Mouse (Mus musculus) liver, embryonic 14.5 days (tissue): ENCODE measurements around the gene Cldn20. TPM values are rescaled to one million over a fixed set of nuclear protein-coding genes. Genes with fewer than 3 reads are reported as not detected.

Experiments
- ATAC-seq: fragments of 200-750 bp; cut with Nextera tagmentation; 2 replicates; pipeline ENCODE4 v1.8.0; 2017; ENCODE audit warnings: moderate number of reproducible peaks, mild to moderate bottlenecking, moderate library complexity; ENCODE audit not compliant: insufficient read depth
- DNase-seq, 3 experiments: peaks; one replicate each; pipeline ENCODE4 v3.0.0-alpha.2; 2012 to 2013; ENCODE audit warnings: low read depth in 3 of 3, low spot score in 3 of 3
- H3K27ac ChIP-seq: fragments of 300-500 bp; sonication (generic); 2 replicates; pipeline ENCODE4 v1.5.1; 2014; ENCODE audit warnings: moderate library complexity, mild to moderate bottlenecking, control low read depth, inconsistent platforms
- H3K27me3 ChIP-seq: fragments of 300-500 bp; sonication (generic); 2 replicates; pipeline ENCODE4 v1.6.1; 2014; ENCODE audit warnings: mild to moderate bottlenecking, low read length, moderate library complexity; ENCODE audit not compliant: control insufficient read depth, insufficient read depth
- H3K36me3 ChIP-seq: fragments of 300-500 bp; sonication (generic); replicated peaks from 2 replicates; pipeline ENCODE4 v1.6.1; 2014; ENCODE audit warnings: low read depth; ENCODE audit not compliant: control insufficient read depth, insufficient read depth
- H3K4me1 ChIP-seq, 2 experiments: fragments of 200-500 bp in 1 of 2; fragments of 300-500 bp in 1 of 2; sonication (generic) in 1 of 2; replicated peaks; 2 replicates each; pipeline ENCODE4 v1.6.1; 2012 to 2014; ENCODE audit warnings: antibody characterized with exemption in 1 of 2, inconsistent platforms in 1 of 2, low read length in 1 of 2; ENCODE audit not compliant: control insufficient read depth in 2 of 2, insufficient read depth in 2 of 2
- H3K4me2 ChIP-seq: fragments of 300-500 bp; sonication (generic); 2 replicates; pipeline ENCODE4 v1.6.1; 2014; ENCODE audit warnings: low read depth, mild to moderate bottlenecking, control low read depth, moderate library complexity
- H3K4me3 ChIP-seq, 2 experiments: fragments of 200-500 bp in 1 of 2; fragments of 300-500 bp in 1 of 2; sonication (generic) in 1 of 2; 2 replicates each; pipeline ENCODE4 v1.5.1; 2012 to 2014; ENCODE audit warnings: low read depth in 2 of 2, low read length in 2 of 2, mild to moderate bottlenecking in 2 of 2, control low read depth in 1 of 2, inconsistent platforms in 1 of 2, moderate library complexity in 1 of 2; ENCODE audit not compliant: insufficient read depth in 1 of 2
- H3K9ac ChIP-seq: fragments of 300-500 bp; sonication (generic); replicated peaks from 2 replicates; pipeline ENCODE4 v1.6.1; 2014; ENCODE audit warnings: mild to moderate bottlenecking, control low read depth, moderate library complexity
- H3K9me3 ChIP-seq: fragments of 300-500 bp; sonication (generic); 2 replicates; pipeline ENCODE4 v1.6.1; 2016; ENCODE audit warnings: low read length, mixed read lengths; ENCODE audit not compliant: control insufficient read depth
- CTCF ChIP-seq: IDR thresholded peaks from 2 replicates; pipeline ENCODE4 v1.5.1; 2016; ENCODE audit warnings: antibody characterized with exemption, low read depth, control low read depth
- EP300 ChIP-seq: IDR thresholded peaks from 2 replicates; pipeline ENCODE4 v1.6.1; 2016; ENCODE audit warnings: antibody characterized with exemption, low read depth
- WGBS: fragments of 180-500 bp; shearing (Covaris S2); extraction: QIAGEN DNeasy Blood & Tissue Kit; methylation state at CpG from one replicate; pipeline ENCODE4 v1.1.7; 2014; ENCODE audit not compliant: insufficient replicate concordance; 5-methylcytosine and 5-hydroxymethylcytosine counted together
- polyA plus RNA-seq, 2 experiments: library from polyadenylated mRNA; depleted of rRNA in 1 of 2; stranded (reverse) in 1 of 2; unstranded in 1 of 2; fragments of >200 nt; fragmentation: Nextera tagmentation in 1 of 2; extraction: Ambion mirVana in 1 of 2; gene quantifications; 2 replicates each; pipeline versions ENCODE4 v1.2.1 to v1.2.3; 2012 to 2014

Gene Cldn20
- polyA plus RNA-seq, 2 experiments = 0.13 TPM; not detected in 1

GRCm38 (mm10) chr17:3556251-3556650, 23.9 kb downstream of the Cldn20 start:
- TF ChIP-seq EP300 (no peak), CTCF (no peak)
- peak overlapping the region; percentile 62 for H3K9ac ChIP-seq

GRCm38 (mm10) chr17:3557331-3558311, 25.3 kb downstream of the Cldn20 start, which contains the start of gene Tfb1m:
Gene Tfb1m (minus strand): TSS chr17:3557781.
- TF ChIP-seq CTCF = no peak
- no peak for TF ChIP-seq EP300
- peak within 1 kb of the TSS; percentile 73 for H3K4me2 ChIP-seq
- DNase-seq (peak; percentile 98 to 99 (median 99)), ATAC-seq (peak; percentile 99)
- peak within 1 kb of the TSS; percentile 65 for H3K27ac ChIP-seq
- peak within 1 kb of the TSS; percentile 77 to 82 for H3K4me3 ChIP-seq
- no peaks in the 10 kb centered on the region for H3K27me3 ChIP-seq
- H3K9me3 ChIP-seq = no peaks in the 10 kb centered on the region
- H3K36me3 ChIP-seq = no peaks in the 10 kb centered on the region
- H3K9ac ChIP-seq = peak within 1 kb of the TSS; percentile 62
- H3K4me1 ChIP-seq = peaks cover 17% of the 10 kb centered on the region in 2 experiments
- WGBS = under 1% methylated on average over 60 of the region's 60 CpGs

More at GRCm38 (mm10) chr17:3556251-3556650, 23.9 kb downstream of the Cldn20 start:
- Histone ChIP-seq H3K4me3 (peak overlapping the region; percentile 15 to 77; a peak in 3 of 4 replicates), H3K9me3 (no peaks in the 10 kb centered on the region), H3K4me2 (peak overlapping the region; percentile 73), H3K4me1 (peaks cover 17% of the 10 kb centered on the region in 2 experiments), H3K27ac (peak overlapping the region; percentile 65), H3K36me3 (no peaks in the 10 kb centered on the region), H3K27me3 (no peaks in the 10 kb centered on the region)
- ATAC-seq = no peak
- DNase-seq = peak in 2 of 3 experiments; percentile 36
- 30% methylated on average over 1 of the region's 1 CpGs for WGBS

- DNase-seq (no peak), ATAC-seq (no peak)
- H3K9ac ChIP-seq = peak overlapping the region; percentile 59
- no peaks in the 10 kb centered on the region for H3K36me3 ChIP-seq
- H3K4me1 ChIP-seq = peaks cover 15 to 17% of the 10 kb centered on the region in 2 experiments
- H3K4me3 ChIP-seq = peak overlapping the region; percentile 50 to 77; a peak in 2 of 4 replicates
- TF ChIP-seq EP300 = no peak
- TF ChIP-seq CTCF = no peak
- no peaks in the 10 kb centered on the region for H3K9me3 ChIP-seq
- H3K27me3 ChIP-seq = no peaks in the 10 kb centered on the region
- H3K4me2 ChIP-seq = peak overlapping the region; percentile 73
- H3K27ac ChIP-seq = peak overlapping the region; percentile 63
- WGBS = 76% methylated on average over 9 of the region's 9 CpGs
Observed at GRCm38 (mm10) chr17:3558356-3558870, 26.1 kb downstream of the Cldn20 start.

GRCm38 (mm10) chr17:3560534-3560933, 28.2 kb downstream of the Cldn20 start:
- Histone ChIP-seq H3K9ac (no peak overlapping the region), H3K4me1 (peaks cover 15 to 17% of the 10 kb centered on the region in 2 experiments), H3K27me3 (no peaks in the 10 kb centered on the region), H3K27ac (no peak overlapping the region), H3K4me3 (no peak overlapping the region), H3K9me3 (no peaks in the 10 kb centered on the region), H3K4me2 (no peak overlapping the region), H3K36me3 (no peaks in the 10 kb centered on the region)
- WGBS = 38% methylated on average over 3 of the region's 3 CpGs
- DNase-seq (no peak), ATAC-seq (no peak)
- peak; percentile 29; the same call in 1 of the 2 replicates for TF ChIP-seq CTCF
- no peak for TF ChIP-seq EP300

- Histone ChIP-seq H3K4me2 (no peak overlapping the region), H3K4me3 (no peak overlapping the region), H3K27me3 (no peaks in the 10 kb centered on the region), H3K4me1 (0 out of 4 replicates have a peak, but pooled peaks cover 2 to 6% of the 10 kb centered on the region in 2 experiments), H3K27ac (no peak overlapping the region), H3K9me3 (no peaks in the 10 kb centered on the region), H3K36me3 (no peaks in the 10 kb centered on the region), H3K9ac (no peak overlapping the region)
- 39% methylated on average over 8 of the region's 8 CpGs for WGBS
- TF ChIP-seq EP300 (no peak), CTCF (peak; percentile 73)
- no peak for ATAC-seq
- DNase-seq = no peak
Observed at GRCm38 (mm10) chr17:3562405-3562804, 30.1 kb downstream of the Cldn20 start.
